ENCODE assay signal across 25 mouse cellular contexts in the genomic region with DNA sequence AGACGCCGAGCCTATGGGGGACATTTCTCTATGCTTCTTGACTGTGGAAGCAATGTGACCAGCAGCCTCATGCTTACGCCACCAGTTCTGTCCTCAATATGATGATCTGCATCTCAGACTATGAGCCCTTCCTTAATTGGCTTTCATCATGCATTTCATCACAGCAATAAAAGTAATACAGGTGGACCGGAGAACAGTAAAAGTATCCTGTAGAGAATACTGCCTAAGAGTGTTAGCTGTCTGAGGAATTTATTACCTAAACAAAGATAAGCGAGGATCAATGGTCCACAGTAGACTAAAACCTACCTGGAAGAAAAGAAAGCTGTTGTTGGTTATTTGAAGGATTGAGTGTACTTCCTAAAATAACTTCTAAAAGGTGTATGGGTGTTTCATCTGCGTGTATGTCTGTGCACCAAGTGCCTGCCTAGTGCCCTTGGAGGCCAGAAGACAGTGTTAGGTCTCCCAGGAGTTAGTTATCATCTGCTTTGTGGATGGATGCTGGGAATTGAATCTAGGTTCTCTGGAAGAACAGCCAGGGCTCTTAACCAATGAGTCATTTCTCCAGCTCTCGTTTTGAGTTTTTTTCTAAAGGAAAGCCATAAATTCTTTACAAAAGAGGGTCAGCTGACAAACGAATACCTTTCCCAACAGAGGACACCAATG. TPM values are rescaled to one million over a fixed set of nuclear protein-coding genes. Genes with fewer than 3 reads are reported as not detected.
A peak's percentile ranks its signal among the peaks of the same experiment; 100 is the strongest.
DNase-seq lines count a peak whose midpoint lies in the region; ATAC-seq lines count a peak whose summit lies in the region.
"Had no signal": no experiment of that assay in that cellular context is flagged by ENCODE, and none has a peak within 500 bp of the region (broad histone marks: within the 10 kb centered on the region; RNA-seq: fewer than 3 reads in every experiment).

No protein-coding gene starts in this region.

- 60% methylated on average over 8 of the region's 8 CpGs for WGBS in intestine, embryonic 16.5 days
- WGBS in macrophage (ENCODE audit: missing documents), result 87% methylated on average over 8 of the region's 8 CpGs
- WGBS in kidney, embryonic 16.5 days, result 78% methylated on average over 8 of the region's 8 CpGs

- H3K36me3 ChIP-seq in intestine, embryonic 16.5 days (ENCODE audit: control insufficient read depth, insufficient read depth, low read length), result no peaks in the 10 kb centered on the region
- no peaks in the 10 kb centered on the region for H3K36me3 ChIP-seq in macrophage (ENCODE audit: inconsistent target)
- no peaks in the 10 kb centered on the region for H3K36me3 ChIP-seq in kidney, embryonic 16.5 days (ENCODE audit: insufficient read depth, low read length)
- H3K36me3 ChIP-seq: embryonic facial prominence, embryonic 12.5 days; embryonic facial prominence, embryonic 15.5 days; hindbrain, embryonic 10.5 days; hindbrain, embryonic 13.5 days had no signal

- no peak overlapping the region for H3K4me3 ChIP-seq in intestine, embryonic 16.5 days (ENCODE audit: low read length)
- no peak overlapping the region for H3K4me3 ChIP-seq in macrophage (ENCODE audit: inconsistent target)
- no peak overlapping the region for H3K4me3 ChIP-seq in kidney, embryonic 16.5 days (ENCODE audit: low read length)
- H3K4me3 ChIP-seq: embryonic facial prominence, embryonic 12.5 days; embryonic facial prominence, embryonic 15.5 days; hindbrain, embryonic 10.5 days; hindbrain, embryonic 13.5 days had no signal

- peak overlapping the region; percentile 85 for H3K27ac ChIP-seq in intestine, embryonic 16.5 days (ENCODE audit: low read length)
- 0 out of 2 replicates have a peak overlapping the region, but pooled peaks have one; percentile 8 for H3K27ac ChIP-seq in macrophage
- no peak overlapping the region for H3K27ac ChIP-seq in kidney, embryonic 16.5 days (ENCODE audit: low read length)
- H3K27ac ChIP-seq: embryonic facial prominence, embryonic 12.5 days; embryonic facial prominence, embryonic 15.5 days; hindbrain, embryonic 10.5 days; hindbrain, embryonic 13.5 days had no signal

- H3K4me2 ChIP-seq in intestine, embryonic 16.5 days (ENCODE audit: low read depth, low read length), result no peak overlapping the region
- H3K4me2 ChIP-seq in kidney, embryonic 16.5 days (replicated peaks; ENCODE audit: low read depth, low read length), result no peak overlapping the region
- H3K4me2 ChIP-seq: embryonic facial prominence, embryonic 12.5 days; embryonic facial prominence, embryonic 15.5 days; heart, embryonic 11.5 days; hindbrain, embryonic 13.5 days had no signal

- intact Hi-C loops in heart, postnatal 10 days (cut with DNase I), result no loop called here

- H3K79me2 ChIP-seq in macrophage (ENCODE audit: inconsistent target), result no peaks in the 10 kb centered on the region

- DNase-seq in heart, adult 11 months, result peak; percentile 71
- DNase-seq in heart, postnatal 10 days, result no peak
- DNase-seq in testis, postnatal 14 days (ENCODE audit: low spot score), result no peak
- DNase-seq: adrenal gland, adult 2 months; adrenal gland, postnatal 14 days; cerebellum, adult 11 months; cerebellum, adult 2 months; cerebellum, adult 9-11 months; cerebellum, postnatal 25 days; forebrain, postnatal 0 days; gastrocnemius, postnatal 10 days; gastrocnemius, postnatal 36 days; heart, postnatal 36 days had no signal

- no peak overlapping the region for H3K9ac ChIP-seq in intestine, embryonic 16.5 days (ENCODE audit: low read depth, low read length)
- H3K9ac ChIP-seq in kidney, embryonic 16.5 days (replicated peaks; ENCODE audit: low read length), result no peak overlapping the region
- H3K9ac ChIP-seq: embryonic facial prominence, embryonic 12.5 days; embryonic facial prominence, embryonic 15.5 days; forebrain, postnatal 0 days; hindbrain, embryonic 13.5 days had no signal

- no peaks in the 10 kb centered on the region for H3K27me3 ChIP-seq in intestine, embryonic 16.5 days (replicated peaks; ENCODE audit: control insufficient read depth, insufficient read depth, low read length)
- H3K27me3 ChIP-seq in kidney, embryonic 16.5 days (ENCODE audit: insufficient read depth, low read length), result no peaks in the 10 kb centered on the region
- H3K27me3 ChIP-seq: embryonic facial prominence, embryonic 12.5 days; embryonic facial prominence, embryonic 15.5 days; hindbrain, embryonic 13.5 days had no signal

- no peaks in the 10 kb centered on the region for H3K9me3 ChIP-seq in intestine, embryonic 16.5 days (ENCODE audit: control insufficient read depth, low read length)
- H3K9me3 ChIP-seq in kidney, embryonic 16.5 days (ENCODE audit: low read length), result no peaks in the 10 kb centered on the region
- H3K9me3 ChIP-seq: embryonic facial prominence, embryonic 12.5 days; embryonic facial prominence, embryonic 15.5 days; hindbrain, embryonic 10.5 days; hindbrain, embryonic 13.5 days had no signal

- peak; percentile 93 for ATAC-seq in intestine, embryonic 16.5 days
- ATAC-seq in kidney, embryonic 16.5 days (ENCODE audit: low FRiP score, low TSS enrichment), result no peak
- no peak for ATAC-seq in megakaryocyte, adult 5-6 weeks (ENCODE audit: poor library complexity, severe bottlenecking)
- ATAC-seq: CD4-positive, CD25-positive, alpha-beta regulatory T cell, adult 4 months; forebrain, embryonic 14.5 days; forebrain, postnatal 0 days; hindbrain, embryonic 16.5 days had no signal

- H3K4me1 ChIP-seq in intestine, embryonic 16.5 days (ENCODE audit: control insufficient read depth, insufficient read depth, low read length), result no peaks in the 10 kb centered on the region
- H3K4me1 ChIP-seq in kidney, embryonic 16.5 days (ENCODE audit: insufficient read depth, low read length), result no peaks in the 10 kb centered on the region
- H3K4me1 ChIP-seq: embryonic facial prominence, embryonic 12.5 days; embryonic facial prominence, embryonic 15.5 days had no signal

RNA-seq across cellular contexts. Expression of gene Raph1, which starts 54.3 kb away (rescaled TPM):
- total RNA-seq in heart, postnatal 10 days (2021), result 100 to 1,000 TPM; 132 to 182 TPM
- 20.2 TPM in 2 replicates for polyA plus RNA-seq in intestine, embryonic 16.5 days (2015; fragmentation: Nextera tagmentation; extraction: Ambion mirVana)
- 100 to 1,000 TPM; 171 to 719 (median 284) TPM for total RNA-seq in macrophage (2018; cell fraction: chromatin; rRNA removed)
- total RNA-seq in macrophage (2018; cell fraction: cytosol; rRNA removed), result 10 to 100 TPM; 25.0 to 87.7 (median 46.2) TPM
- 100 to 1,000 TPM in 19 of 26 experiments, 10 to 100 TPM in 7; 78.9 to 441 (median 214) TPM for total RNA-seq in macrophage (2018; cell fraction: nucleus; rRNA removed)
- 23.9 to 26.9 TPM (median 25.2 TPM) in 3 replicates for polyA plus RNA-seq in macrophage (2018)
- 36.3 and 37.8 TPM in 2 replicates for polyA plus RNA-seq in kidney, embryonic 16.5 days (2015; fragmentation: Nextera tagmentation; extraction: Ambion mirVana)
- 78.7 and 92.4 TPM in 2 replicates for total RNA-seq in megakaryocyte, adult 5-6 weeks (2015)
- 21.9 and 36.3 TPM in 2 replicates for total RNA-seq in megakaryocyte, adult 5-6 weeks (2017)
